Mouse (Mus musculus): ENCODE measurements around the gene Ctnna2.

Gene Ctnna2

DNA sequence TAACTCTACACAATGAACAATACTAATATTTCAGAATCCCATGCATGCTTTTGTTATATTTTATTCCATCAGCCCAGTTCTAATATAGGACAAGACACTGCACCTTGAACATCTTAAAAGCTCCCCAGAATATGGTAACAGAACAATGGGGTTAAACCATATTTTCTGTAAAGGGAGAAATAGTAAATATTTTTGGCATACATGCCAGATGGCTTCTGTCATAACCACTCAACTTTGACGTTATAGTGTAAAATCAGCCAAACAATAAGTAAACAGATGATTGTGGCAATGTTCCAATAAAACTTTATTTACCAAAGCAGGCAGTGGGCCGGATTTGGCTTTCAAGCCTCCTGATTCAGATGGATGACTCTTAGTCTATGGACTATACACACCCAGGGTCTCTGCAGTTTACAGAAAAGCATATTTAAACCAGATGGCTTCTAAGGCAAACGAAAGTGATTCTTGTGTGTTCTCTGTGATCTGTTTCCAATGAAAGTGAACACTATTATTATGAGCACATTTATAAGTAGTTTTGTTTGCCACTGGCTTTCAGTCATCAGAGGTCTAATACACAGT, 557.8 kb downstream of the Ctnna2 start:
- DNase-seq (ENCODE audit: low spot score): no peak

DNA sequence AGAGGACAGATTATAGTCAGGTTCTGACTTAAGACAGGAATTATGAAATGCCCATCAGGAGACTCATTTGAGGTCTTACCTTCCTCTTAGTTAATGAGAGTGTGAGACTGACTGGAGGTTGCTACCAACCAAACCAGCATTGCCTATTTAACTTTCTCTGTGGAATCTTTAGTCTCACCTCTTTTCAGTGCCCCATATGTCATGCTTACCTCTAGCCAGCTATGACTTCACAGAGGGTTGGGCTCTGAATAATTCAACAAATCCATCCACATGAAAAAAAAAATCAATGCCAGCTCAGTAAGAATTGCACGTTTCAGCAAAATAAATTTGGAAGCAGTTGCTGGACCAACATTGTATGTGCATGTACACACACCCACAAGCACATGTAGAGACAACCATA, 562.5 kb downstream of the Ctnna2 start:
- DNase-seq (ENCODE audit: low spot score): no peak

DNA sequence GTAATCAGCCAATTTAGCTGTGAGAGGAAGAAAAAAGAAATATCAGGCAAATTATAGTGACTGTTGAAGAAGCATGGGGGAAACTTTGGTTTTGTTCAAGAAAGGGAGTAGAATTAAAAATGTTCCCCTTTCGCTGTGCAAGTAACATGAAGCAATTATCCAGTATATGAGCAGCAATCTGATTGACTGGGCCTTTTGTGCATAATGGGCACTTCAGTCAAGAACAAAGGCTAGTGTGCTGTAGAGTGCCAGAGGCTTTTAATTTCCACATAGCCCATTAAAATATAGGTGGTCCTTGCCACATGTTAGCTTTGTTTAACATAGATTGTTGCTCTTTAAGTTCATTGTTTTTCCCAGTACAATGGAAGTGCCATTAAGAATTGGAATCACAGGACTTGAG, 566.0 kb downstream of the Ctnna2 start:
- no peak for DNase-seq (ENCODE audit: low spot score)

DNA sequence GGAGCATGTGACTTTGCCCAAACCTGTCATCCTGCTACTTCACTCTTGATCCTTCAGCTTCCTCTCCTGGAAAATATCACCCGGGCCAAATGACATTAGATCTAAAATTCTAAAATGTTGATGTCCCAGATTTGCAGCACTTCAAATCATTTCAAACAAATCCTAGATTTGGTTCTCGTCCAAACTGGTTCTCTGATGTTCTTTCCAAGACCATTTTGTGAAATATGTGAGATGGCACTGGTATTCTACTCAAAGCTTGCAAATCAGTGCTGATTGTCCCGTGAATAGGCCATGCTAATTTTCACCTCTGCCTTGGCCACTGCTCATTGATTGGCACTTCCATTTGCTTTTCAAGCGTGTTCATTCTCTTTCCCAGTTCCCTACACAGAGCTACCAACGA, 571.0 kb downstream of the Ctnna2 start:
- DNase-seq (ENCODE audit: low spot score): no peak

DNA sequence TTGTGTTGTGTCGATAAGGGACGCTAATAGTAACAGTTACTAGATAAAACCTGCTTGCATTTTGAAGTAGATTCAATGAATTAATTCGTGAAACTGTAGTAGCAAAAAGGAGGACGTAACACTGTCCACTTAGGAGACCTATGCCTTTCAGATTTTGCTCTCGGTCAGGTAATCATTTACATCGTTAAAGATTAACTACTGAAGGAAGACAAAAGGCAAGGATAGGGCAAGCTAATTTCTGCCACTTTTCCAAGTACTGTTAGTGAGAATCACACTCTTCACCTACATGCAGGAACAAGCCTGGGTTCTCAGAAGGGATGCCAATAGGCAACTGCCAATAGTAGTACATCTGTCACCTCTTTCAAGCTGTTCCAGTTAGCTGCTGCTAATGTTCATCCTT, 578.7 kb downstream of the Ctnna2 start:
- no peak for DNase-seq (ENCODE audit: low spot score)

DNA sequence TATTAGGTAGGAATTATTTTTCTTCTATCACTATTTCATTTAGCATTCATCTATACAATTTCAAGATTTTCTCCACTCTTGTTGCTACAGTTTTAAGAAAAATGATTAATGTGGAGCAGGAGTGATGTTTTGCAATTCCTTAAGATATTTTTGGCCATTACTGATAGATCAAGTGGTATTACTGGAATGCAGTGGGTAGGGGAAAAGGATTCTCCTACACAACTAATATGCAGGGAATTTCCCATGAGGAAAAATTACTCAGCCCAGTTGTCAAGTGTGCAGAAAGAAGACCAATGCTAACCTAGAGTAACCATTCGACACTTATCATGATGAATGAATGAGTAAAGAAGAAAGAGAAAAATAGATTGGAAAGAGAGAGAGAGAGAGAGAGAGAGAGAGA, 587.8 kb downstream of the Ctnna2 start:
- no peak for DNase-seq (ENCODE audit: low spot score)

DNA sequence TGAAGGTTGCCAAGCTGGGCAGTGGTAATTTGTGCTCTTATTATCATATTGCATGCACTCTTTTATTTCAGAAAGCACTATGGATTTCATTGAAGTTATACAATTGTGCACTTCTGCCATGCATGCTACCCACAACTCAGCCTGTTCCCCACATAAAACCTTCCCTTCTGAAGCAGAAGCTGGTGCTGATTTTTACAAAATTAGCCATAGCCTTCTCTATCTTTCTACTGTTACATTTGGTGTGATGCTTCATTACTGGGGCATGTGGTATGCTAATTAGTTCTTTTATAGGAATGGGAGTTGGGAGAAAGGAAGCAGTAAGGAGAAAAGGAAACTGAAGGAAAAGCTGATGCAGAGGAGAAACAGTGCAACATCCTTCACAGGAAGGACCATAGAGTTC, 598.2 kb downstream of the Ctnna2 start:
- no peak for DNase-seq (ENCODE audit: low spot score)

DNA sequence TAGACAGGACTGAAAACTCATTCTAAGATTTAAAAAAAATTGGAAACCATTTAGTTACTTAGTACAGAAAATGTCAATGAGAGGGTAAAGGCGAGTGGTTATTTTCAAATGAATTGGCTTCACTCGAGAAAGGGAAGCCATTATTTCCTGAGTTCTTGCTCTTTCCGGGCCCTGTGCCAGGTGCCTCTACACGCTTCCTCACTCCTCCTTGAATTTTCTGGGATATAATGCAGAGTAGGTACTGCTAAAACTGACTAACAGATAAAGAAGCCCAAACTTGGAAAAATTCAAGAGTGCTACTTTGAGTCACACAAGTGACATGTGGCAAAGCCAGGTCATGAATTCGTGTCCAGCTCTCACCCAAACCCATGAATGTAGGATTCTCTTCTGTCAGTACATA, 606.4 kb downstream of the Ctnna2 start:
- no peak for DNase-seq (ENCODE audit: low spot score)

DNA sequence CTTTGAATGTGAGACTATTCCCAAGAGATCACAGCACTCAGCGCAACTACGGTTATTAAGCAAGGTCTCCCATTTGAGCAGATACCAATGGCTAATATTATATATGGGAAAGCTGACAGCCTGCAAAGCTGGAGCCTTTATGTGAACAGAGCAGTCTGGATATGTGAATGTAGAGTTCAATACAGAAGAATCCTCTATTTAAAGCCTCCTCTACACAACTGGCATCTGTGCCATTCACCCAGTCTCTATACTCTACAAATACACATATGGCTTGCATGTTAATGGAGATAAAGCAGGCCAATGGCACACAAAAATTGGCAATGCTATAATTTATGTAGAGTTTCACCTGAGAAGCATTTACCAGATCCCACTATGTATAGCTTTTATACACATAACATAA, 608.4 kb downstream of the Ctnna2 start:
- DNase-seq (ENCODE audit: low spot score): no peak

DNA sequence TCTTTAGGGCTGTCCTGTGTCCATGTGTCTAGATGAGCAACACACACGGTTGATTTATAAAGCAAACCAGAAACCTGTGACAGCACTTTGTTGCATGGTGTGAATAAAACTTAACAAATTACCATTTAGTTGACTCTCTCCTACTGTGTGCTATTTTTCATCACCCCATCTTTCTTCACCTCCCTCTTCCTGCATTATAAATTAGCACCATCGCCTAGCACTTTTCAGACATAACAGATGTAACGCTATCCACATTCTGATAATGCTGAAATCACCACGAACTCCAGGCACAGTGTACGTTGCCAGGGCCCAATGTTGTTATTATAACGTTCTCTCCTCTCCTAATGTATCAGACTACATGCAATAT, 621.0 kb downstream of the Ctnna2 start:
- no peak for DNase-seq (ENCODE audit: low spot score)

DNA sequence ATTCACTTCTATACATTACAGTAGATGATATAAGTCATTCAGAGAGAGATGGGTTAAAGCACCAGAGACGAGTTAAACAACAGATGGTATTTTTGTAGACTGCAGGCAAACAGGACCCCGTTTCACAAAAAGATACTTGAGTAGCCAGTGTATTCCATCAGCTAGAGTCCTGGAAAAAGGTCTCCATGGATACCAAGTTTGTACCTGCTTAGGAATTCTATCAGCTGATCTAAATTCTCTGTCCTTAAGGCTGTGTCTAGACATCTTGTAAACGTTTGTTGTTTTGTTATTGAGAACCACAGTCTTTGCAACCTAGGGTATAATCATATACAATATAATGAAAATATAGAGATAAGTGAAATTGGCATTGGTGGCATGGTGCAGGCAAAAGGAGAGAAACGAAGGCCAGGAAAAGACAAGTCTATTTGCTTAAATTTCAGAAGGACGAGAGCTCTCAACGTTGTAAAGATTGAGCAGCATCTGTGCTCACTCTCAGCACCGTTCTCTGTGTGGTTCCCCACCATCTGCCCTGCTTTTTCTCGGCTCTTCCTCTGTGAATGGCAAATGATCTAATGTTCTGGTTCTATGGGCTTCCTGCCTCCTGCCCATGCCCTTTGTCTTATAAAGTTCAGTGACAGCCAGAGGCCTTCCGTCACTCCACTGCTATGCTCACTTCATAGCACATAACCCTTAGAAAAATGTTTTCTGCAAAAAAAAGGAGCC, 621.6 kb downstream of the Ctnna2 start:
- no peak for DNase-seq (ENCODE audit: low spot score)

DNA sequence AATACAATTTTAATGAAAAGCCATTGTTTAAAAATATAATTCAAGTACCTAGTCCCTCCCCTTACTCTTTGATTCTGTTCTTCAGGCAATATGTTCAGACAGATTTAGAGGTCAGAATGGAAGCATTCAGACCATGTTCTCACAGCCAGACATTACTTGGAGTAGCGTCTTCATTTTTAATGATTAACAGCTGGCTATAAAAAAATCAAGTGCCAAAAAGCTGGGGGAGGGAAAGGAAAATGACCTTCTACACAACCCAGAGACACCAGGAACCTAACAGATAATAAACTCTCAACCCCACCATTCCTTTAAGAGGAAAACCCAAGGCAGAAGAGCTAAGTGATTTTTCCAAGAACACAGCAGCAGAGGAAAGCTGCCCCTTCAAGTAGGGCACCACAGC, 624.7 kb downstream of the Ctnna2 start:
- DNase-seq (ENCODE audit: low spot score): no peak

DNA sequence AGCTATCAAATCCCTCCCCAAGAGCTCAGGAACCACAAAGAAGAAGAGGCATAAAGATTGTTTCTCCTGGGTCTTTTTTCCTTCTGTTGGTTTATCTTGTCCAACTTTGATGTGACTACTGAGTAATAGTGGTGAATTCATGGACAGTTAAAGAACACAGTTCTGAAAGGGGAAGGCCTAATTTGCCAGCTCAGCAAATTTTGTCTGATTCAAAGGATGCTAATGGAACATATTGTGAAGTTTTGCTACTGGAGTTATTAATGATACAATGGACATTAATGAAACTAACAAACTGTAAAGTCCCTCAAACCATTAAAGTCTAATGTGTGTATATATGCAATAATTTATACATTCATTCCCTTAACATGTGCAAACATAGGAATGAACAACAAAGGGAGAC, 635.7 kb downstream of the Ctnna2 start:
- no peak for DNase-seq (ENCODE audit: low spot score)

DNA sequence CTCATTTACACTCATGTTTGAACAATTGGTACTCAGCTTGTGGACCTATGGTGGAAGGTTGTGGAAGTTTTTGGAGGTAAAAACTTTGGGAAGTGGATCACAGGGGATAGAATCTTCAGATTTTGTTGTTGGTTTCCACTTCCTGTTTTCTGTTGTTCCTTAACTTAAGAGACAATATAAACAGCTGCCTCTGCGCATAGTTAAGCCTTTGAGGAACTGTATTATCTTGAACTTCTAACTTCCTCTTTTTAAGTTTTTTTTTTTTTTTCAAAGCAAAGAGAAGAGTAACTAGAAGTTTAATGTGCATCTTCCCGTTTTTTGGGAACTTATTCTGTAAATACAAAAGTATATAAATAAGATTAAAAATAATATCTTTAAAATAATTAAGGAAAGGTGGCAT, 644.0 kb downstream of the Ctnna2 start:
- no peak for DNase-seq (ENCODE audit: low spot score)

DNA sequence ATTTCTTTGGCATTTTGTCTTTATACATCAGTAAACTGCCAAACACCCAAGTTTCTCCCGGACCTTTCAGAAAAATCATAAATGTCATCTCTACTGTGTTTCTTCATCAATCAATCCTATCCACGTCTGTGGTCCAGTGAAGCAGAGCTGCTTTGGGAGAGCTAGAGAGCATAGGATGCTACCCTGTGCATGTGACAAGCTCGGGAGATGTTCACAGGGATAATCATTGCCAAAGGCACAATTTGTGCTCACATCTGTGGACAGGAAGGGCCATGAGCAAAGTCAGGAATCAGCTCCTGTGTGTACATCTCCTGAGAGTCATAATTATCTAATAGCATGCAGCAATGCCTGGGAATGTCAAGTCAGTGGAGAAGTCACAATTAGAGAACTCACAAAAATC, 654.8 kb downstream of the Ctnna2 start:
- DNase-seq (ENCODE audit: low spot score): no peak

DNA sequence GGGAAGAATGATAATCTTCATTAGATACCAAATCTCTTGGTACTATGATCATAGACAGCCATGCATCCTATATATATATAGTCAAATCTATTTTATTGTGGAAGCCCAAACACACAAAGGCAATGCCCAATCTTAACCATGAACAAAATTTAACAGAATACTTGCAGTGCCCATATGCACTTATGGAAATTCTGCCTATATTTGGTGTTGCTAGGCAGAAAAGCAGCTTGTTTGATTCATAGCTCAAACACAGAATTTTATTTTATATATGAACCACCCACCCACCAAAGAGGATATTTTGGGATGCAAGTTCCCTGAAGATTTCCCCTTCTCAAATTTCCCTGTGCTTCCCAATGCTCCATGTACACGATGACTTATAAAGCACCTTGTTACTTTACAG, 655.2 kb downstream of the Ctnna2 start:
- no peak for DNase-seq (ENCODE audit: low spot score)

DNA sequence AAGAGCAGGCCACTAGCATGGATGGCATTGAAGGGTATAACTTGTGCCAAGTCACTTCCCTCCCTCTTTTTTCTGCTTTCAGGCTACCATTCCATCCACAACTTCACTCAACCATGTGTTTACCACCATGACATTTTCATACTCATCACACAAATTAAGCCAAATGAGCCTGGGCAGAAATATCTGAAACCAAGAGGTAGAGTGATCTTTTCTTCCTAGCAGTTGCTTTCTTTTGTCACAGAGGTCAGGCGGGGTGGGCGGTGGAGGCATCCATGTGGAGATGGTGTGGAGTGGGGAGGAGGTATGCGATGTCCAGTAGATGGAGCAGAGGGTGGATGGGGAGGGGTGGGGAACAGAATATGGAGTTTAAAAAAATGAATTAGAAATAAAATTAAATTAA, 672.7 kb downstream of the Ctnna2 start:
- DNase-seq (ENCODE audit: low spot score): no peak

DNA sequence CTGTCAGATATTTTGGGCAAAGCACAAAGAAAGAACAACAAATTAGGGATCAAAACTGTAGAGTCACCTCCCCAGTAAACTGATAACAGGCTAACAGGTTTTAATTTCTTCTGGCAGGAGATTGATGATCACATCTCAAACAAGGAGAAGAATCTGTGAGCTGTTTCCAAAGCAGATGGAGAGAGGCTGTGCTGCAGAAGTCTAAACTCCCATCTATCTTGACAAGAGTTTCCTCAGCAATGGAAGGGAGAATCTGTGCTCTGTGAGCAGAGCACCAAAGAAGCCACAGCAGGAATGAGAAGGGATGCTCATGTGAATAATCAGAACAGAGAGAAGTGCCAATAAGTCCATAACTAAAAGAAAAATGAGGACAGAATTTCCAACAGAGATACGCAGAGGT, 678.2 kb downstream of the Ctnna2 start:
- DNase-seq (ENCODE audit: low spot score): no peak

DNA sequence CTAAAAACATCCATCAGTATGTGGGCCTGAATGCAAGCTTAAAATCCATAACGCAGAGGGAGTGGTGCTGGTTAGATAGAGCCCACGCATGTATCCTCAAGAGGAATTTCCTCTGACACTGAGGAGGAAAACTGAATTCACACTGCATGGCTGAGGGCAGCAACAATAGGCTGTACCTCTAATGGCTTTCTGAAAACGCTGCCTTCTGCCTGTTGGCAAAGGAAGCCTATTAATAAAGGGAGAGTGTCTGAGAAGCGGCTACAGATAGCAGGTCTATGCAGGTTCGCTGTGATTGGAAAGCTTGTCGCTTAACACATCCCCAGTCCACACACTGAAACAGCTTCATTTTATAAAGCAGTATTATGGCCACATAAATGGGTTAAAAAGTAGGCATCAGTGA, 688.1 kb downstream of the Ctnna2 start:
- no peak for DNase-seq (ENCODE audit: low spot score)

DNA sequence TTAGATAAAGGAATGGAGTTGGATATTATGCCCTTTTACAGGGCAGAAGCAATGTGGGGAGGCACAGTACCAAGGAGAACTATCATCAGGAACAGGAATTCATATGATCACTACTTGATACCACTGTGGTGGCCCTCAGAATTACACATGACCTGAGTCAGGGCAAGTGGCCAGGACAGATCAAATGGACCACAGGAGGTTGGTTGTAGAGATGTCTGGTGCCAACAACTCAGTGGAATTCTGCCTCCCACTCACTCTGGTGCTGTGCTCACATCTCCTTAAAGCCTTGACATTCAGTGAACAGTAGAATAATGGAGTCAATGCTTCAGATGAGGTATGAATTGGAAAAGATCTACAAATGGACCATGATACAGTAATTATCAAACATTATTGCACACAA, 691.1 kb downstream of the Ctnna2 start:
- no peak for DNase-seq (ENCODE audit: low spot score)

DNA sequence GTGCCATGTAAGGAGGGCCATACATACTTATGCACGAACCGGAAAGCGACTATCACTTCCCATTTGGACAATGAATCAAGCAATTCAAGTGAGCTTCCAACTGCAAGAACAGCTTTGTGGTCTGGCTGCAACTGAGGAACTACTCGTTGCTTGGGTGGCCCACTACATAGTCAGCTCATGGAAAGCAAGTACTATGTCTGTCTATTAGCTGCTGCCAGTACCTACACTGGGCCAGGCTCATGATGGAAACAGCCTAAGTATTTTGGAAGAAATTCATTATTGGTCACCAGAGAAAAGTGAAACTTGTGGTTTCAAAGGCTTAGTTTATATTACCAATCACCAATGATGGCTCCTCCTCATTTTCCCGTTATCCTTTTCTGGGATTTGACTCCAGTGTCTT, 693.2 kb downstream of the Ctnna2 start:
- no peak for DNase-seq (ENCODE audit: low spot score)

DNA sequence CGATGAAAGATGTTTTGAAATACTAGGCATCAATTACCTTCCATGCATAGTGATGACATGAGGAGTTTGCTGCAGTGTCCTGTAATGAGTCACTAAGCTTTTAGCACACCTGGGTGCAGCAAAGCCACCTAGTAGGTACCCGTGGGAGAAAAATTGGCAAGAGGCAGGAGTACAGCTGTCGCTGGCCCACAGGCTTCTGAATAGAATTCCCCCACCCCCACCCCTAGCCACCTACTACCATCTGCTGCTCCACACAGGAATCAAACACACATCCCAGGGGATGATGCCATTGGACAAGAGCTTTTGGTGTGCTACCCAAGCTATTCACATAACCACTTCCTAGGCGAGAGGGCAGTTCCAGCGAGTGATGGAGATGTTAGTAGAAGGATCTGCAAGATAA, 700.7 kb downstream of the Ctnna2 start:
- no peak for DNase-seq (ENCODE audit: low spot score)

DNA sequence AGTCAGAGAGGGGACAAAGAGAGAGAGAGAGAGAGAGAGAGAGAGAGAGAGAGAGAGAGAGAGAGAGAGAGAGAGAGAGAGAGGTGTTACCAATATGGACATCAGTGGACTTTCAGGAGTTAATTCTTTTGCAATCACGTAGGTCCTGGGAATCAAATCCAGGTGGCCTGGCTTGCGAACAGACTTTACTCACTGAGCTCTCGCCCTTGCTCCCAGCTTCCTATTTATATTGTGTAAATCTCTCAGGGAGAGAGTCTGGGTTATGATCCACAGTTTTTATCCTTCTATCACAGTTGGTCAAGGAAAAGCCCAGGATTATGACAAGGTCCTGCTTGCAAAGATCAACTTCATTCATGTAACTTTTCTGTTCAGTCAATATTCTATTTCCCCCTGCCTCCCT, 714.3 kb downstream of the Ctnna2 start:
- no peak for DNase-seq (ENCODE audit: low spot score)

DNA sequence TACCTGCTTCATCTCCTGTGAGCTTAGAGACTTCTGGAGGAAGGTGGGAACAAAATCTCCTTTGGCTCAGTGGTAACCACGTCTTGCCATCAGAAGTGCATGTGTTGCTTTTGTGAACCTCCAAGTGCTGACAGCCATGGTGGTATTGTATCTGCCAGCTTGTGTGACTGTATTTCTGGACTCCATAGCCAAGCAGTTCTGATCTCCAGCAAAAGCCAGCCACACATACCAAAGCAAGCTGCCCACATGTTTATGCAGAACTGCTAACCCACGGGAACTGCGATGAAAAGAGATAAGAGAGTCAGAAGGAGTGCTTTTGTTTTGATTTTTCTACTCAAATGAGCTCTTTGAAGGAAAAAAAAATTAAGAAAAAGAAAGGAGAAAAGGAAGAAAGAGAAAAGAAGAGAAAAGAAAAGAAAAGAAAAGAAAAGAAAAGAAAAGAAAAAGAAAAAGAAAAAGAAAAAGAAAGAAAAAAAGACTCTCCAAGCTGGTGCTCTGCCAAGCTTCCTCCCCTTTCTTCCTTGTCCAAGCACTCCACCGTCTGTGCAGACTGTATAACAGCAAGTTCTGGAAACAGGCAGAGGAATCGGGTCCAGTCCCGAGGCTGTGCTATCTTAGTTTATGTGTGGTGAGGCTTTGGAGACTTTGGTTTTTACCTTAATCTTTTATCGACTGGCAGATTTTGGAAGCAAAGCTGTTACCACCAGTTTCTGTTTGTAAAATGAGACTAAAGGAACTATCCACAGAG, 722.0 kb downstream of the Ctnna2 start:
- no peak for DNase-seq (ENCODE audit: low spot score)
